Mouse (Mus musculus) midbrain, embryonic 13.5 days (tissue): Measurements from ENCODE around the gene Them7. TPM values are rescaled to one million over a fixed set of nuclear protein-coding genes. Genes with fewer than 3 reads are reported as not detected.

Experiments used
- ATAC-seq: fragments of 200-750 bp; cut with Nextera tagmentation; 2 replicates; pipeline ENCODE4 v1.8.0; 2017; ENCODE audit warnings: mild to moderate bottlenecking, moderate TSS enrichment, moderate library complexity
- H3K27ac ChIP-seq: fragments of 300-500 bp; sonication (generic); 2 replicates; pipeline ENCODE4 v1.5.1; 2015; ENCODE audit warnings: inconsistent platforms, mild to moderate bottlenecking, moderate library complexity
- H3K27me3 ChIP-seq: fragments of 300-500 bp; sonication (generic); 2 replicates; pipeline ENCODE4 v1.6.1; 2015; ENCODE audit warnings: mild to moderate bottlenecking, inconsistent platforms
- H3K36me3 ChIP-seq: fragments of 300-500 bp; sonication (generic); 2 replicates; pipeline ENCODE4 v1.6.1; 2015; ENCODE audit warnings: mild to moderate bottlenecking, inconsistent platforms
- H3K4me1 ChIP-seq: fragments of 300-500 bp; sonication (generic); replicated peaks from 2 replicates; pipeline ENCODE4 v1.6.1; 2015; ENCODE audit warnings: inconsistent platforms
- H3K4me2 ChIP-seq: fragments of 300-500 bp; sonication (generic); replicated peaks from 2 replicates; pipeline ENCODE4 v1.6.1; 2015; ENCODE audit warnings: moderate library complexity, mild to moderate bottlenecking, inconsistent platforms
- H3K4me3 ChIP-seq: fragments of 300-500 bp; sonication (generic); replicated peaks from 2 replicates; pipeline ENCODE4 v1.5.1; 2015; ENCODE audit warnings: mild to moderate bottlenecking, inconsistent platforms
- H3K9ac ChIP-seq: fragments of 300-500 bp; sonication (generic); replicated peaks from 2 replicates; pipeline ENCODE4 v1.6.1; 2015; ENCODE audit warnings: mild to moderate bottlenecking, inconsistent platforms
- H3K9me3 ChIP-seq: fragments of 300-500 bp; sonication (generic); 2 replicates; pipeline ENCODE4 v1.6.1; 2016; ENCODE audit warnings: mild to moderate bottlenecking, inconsistent platforms
- WGBS: fragments of 180-500 bp; shearing (Covaris S2); methylation state at CpG from one replicate; pipeline ENCODE4 v1.1.7; 2015; 5-methylcytosine and 5-hydroxymethylcytosine counted together
- polyA plus RNA-seq: library from polyadenylated mRNA; unstranded; fragments of >200 nt; fragmentation: Nextera tagmentation; extraction: Ambion mirVana; gene quantifications from 2 replicates; pipeline ENCODE4 v1.2.1, GENCODE M21; 2015

The Them7 gene
- polyA plus RNA-seq, 1 experiment from 2014 or later = not detected

DNA sequence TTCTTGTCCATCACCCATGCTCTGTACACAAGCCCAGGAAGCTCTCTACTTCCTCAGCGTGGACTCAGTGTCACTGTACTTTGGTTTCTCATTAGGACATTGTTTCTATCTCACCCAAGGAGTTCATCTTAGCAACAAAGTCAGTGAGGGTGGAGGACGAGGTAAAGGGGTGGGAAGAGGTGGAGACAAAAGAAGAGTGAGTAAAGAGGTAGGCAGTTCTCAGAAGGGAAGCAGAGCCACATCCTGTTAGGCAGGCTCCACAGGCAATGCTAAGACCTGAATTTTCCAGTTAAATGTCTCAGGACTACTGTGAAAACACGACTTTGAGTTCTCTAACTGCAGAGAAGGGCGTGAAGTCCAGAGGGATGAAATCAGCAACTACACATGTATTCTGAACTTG is 162.3 kb downstream of the Them7 start:
- Histone ChIP-seq H3K27ac (no peak overlapping the region), H3K4me3 (no peak overlapping the region), H3K4me1 (peaks cover 5% of the 10 kb centered on the region; the same call in 1 of the 2 replicates), H3K4me2 (no peak overlapping the region), H3K9ac (no peak overlapping the region), H3K27me3 (peaks cover 2% of the 10 kb centered on the region; the same call in 1 of the 2 replicates), H3K9me3 (no peaks in the 10 kb centered on the region), H3K36me3 (peaks cover 13% of the 10 kb centered on the region)
- ATAC-seq = no peak
- 85% methylated on average over 4 of the region's 4 CpGs for WGBS

DNA sequence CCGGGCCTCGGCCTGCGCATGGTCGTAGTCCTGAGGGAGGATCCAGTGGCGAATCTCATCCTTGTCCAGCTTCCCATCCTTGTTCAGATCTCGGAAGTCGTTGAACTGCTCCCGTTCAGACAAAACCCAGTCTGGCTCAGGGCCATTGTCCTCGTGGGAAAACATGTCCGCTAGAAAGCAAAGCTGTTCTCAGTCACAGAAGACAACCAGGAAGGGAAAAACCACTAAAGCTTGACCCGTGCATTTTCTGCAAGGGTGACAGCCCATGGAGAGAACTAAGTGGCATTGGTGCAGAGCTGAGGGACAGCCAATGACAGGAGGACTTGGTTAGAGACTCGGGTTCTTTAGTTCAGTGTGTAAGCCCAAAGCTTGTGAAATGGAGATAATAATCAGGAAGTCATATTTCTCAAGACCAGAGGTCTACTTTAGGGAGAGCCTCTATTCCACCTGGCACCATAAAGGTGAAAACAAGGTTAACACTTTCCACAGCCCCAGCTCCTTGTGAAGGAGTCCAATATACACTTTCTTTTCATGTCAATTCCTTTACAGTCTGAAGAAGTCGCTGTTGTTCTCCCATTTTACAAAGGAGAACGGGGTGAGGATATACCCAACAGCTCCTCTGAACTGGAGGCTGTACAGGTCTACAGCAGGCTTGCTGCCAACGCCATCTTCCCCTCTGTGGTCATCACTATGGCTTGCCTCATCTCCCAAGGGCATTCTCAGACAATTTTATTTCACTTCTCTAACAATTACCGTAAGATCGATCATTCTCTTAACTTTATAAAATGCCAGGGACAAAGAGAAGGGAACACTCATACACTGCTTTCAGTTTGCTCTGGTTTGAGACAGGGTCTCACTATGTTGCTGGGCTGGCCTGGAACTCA is 165.1 kb downstream of the Them7 start:
- peaks cover 13% of the 10 kb centered on the region for H3K36me3 ChIP-seq
- peaks cover 9% of the 10 kb centered on the region; the same call in 1 of the 2 replicates for H3K4me1 ChIP-seq
- no peak overlapping the region for H3K9ac ChIP-seq
- WGBS = 88% methylated on average over 17 of the region's 17 CpGs
- H3K27me3 ChIP-seq = peaks cover 2% of the 10 kb centered on the region; the same call in 1 of the 2 replicates
- H3K9me3 ChIP-seq = no peaks in the 10 kb centered on the region
- H3K4me3 ChIP-seq = no peak overlapping the region
- no peak for ATAC-seq
- no peak overlapping the region for H3K27ac ChIP-seq
- no peak overlapping the region for H3K4me2 ChIP-seq

DNA sequence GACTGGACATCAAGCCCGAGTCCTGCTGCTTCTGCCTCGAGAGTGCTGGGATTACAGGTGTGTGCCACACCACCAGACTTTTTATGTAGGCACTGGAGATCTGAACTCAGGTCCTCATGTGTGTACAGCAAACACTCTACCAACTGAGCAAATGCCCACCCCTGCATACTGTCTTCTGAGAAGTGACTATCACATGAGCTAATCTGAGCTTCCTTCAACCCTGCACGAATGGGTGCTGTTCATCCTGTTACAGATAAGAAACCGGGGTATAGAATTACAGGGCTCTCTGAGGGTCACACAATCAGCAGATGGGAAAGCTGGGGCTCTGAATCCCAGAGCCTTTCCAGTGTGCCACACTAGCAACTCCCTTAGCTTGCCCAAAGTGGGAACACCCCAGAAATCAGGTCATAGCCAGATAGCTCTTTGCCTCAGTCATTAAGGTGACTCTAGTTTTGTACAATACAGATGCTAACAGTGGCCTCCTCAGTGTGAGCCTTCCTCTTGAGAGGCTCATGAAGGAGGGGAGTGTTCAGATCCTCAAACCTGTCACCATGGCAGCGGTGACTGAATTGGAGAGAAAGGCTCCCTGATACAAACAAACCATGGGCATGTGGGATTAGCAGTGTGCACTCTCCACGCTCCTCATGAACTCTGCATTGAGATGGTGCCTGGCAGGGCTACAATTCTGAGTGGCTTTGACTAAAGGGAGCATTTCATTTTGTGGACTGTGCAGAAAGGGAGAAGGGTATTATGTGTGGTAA is 166.7 kb downstream of the Them7 start:
- Histone ChIP-seq H3K9me3 (no peaks in the 10 kb centered on the region), H3K4me2 (no peak overlapping the region), H3K27me3 (peaks cover 2% of the 10 kb centered on the region; the same call in 1 of the 2 replicates), H3K9ac (no peak overlapping the region), H3K4me1 (peaks cover 9% of the 10 kb centered on the region; the same call in 1 of the 2 replicates), H3K4me3 (no peak overlapping the region), H3K36me3 (peaks cover 13% of the 10 kb centered on the region), H3K27ac (no peak overlapping the region)
- 69% methylated on average over 6 of the region's 6 CpGs for WGBS
- ATAC-seq = peak; percentile 86

DNA sequence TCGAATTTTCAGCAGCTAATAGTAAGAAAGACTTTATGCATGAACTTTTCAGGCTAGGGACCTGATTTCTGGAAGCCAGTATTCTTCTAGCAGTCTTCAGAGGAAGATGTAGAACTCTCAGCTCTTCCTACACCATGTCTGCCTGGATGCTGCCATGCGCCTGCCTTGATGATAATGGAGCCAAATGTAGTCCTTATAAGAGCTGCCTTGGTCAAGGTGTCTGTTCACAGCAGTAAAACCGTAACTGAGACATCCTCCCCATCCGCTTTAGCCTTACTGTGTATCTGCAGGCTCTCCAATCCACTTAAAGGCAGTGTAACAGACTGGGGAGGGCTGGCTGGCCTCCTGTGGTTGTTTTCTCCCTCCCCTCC is 167.3 kb downstream of the Them7 start:
- Histone ChIP-seq H3K27ac (no peak overlapping the region), H3K9ac (no peak overlapping the region), H3K4me3 (no peak overlapping the region), H3K4me1 (peaks cover 9% of the 10 kb centered on the region; the same call in 1 of the 2 replicates), H3K4me2 (no peak overlapping the region), H3K27me3 (0 out of 2 replicates have a peak, but pooled peaks cover 3% of the 10 kb centered on the region), H3K9me3 (no peaks in the 10 kb centered on the region), H3K36me3 (peaks cover 7% of the 10 kb centered on the region)
- 87% methylated on average over 4 of the region's 4 CpGs for WGBS
- ATAC-seq = peak; percentile 46

DNA sequence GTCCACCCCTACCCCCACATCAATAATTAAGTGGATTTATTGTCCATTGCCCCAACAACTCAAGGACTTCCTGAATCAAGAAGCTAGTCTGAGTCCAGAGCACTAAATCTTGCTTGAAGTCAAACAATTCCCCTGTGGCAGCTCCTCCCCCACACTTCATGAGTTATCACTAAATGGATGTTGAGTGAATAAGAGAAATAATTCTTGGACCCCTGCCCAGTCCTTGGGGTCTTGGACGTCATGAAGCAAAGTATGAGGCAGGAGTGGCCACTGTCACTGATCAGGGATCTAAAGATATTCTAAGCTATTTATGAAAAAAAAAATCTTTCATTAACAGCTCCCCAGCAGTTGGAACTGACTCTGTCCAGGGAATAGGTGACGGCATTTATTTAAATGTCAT is 168.4 kb downstream of the Them7 start:
- 80% methylated on average over 2 of the region's 2 CpGs for WGBS
- Histone ChIP-seq H3K4me2 (no peak overlapping the region), H3K27me3 (0 out of 2 replicates have a peak, but pooled peaks cover 3% of the 10 kb centered on the region), H3K9me3 (no peaks in the 10 kb centered on the region), H3K4me1 (peaks cover 14% of the 10 kb centered on the region), H3K27ac (no peak overlapping the region), H3K9ac (no peak overlapping the region), H3K4me3 (no peak overlapping the region), H3K36me3 (peaks cover 7% of the 10 kb centered on the region; the same call in 1 of the 2 replicates)
- no peak for ATAC-seq

DNA sequence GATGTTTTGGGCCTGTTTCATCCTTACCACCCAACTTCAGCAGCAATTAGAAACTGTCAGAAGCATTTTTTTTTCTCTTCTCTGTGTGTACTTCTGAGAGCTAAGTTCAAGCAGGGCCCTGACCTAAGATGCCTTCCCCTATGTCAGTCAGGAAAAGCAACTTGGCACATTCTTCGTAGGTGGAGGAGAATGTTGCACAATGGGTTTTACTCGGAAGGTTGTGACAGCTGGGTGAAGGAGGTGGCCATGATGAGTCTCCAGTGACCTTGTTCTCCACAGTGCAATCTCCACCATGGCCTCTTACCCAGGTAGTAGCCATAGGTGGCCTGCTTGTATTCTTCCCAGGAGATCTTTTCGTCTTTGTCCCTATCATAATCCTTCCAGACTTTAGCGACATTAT is 170.3 kb downstream of the Them7 start:
- no peak overlapping the region for H3K27ac ChIP-seq
- peaks cover 7% of the 10 kb centered on the region; the same call in 1 of the 2 replicates for H3K27me3 ChIP-seq
- no peaks in the 10 kb centered on the region for H3K9me3 ChIP-seq
- 92% methylated on average over 4 of the region's 4 CpGs for WGBS
- no peak overlapping the region for H3K4me2 ChIP-seq
- peaks cover 33% of the 10 kb centered on the region for H3K4me1 ChIP-seq
- no peak overlapping the region for H3K9ac ChIP-seq
- ATAC-seq = no peak
- peaks cover 3% of the 10 kb centered on the region; the same call in 1 of the 2 replicates for H3K36me3 ChIP-seq
- no peak overlapping the region for H3K4me3 ChIP-seq

DNA sequence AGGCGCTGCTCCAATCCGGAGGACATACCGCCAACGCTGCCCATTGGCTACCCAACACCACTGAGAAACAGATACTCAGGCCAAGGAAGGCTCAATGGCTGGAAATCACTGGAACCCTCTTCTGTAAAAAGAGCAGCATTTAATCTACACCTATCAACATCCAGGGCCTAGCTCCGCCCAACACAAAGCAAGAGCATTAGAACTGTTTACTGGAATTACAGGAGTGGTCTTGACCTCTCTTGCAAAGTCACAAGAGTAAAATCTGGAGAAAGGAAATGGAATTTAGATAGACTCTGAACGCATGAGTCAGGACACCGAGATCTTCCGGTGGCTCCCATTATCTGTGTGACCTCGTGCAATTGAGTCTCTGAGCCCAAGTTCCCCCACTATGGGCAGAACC is 171.9 kb downstream of the Them7 start:
- peaks cover 34% of the 10 kb centered on the region for H3K4me1 ChIP-seq
- ATAC-seq = no peak
- H3K27ac ChIP-seq = no peak overlapping the region
- peaks cover 22% of the 10 kb centered on the region for H3K27me3 ChIP-seq
- H3K36me3 ChIP-seq = peaks cover 3% of the 10 kb centered on the region; the same call in 1 of the 2 replicates
- H3K4me3 ChIP-seq = no peak overlapping the region
- no peaks in the 10 kb centered on the region for H3K9me3 ChIP-seq
- H3K4me2 ChIP-seq = no peak overlapping the region
- WGBS = 94% methylated on average over 9 of the region's 9 CpGs
- no peak overlapping the region for H3K9ac ChIP-seq

DNA sequence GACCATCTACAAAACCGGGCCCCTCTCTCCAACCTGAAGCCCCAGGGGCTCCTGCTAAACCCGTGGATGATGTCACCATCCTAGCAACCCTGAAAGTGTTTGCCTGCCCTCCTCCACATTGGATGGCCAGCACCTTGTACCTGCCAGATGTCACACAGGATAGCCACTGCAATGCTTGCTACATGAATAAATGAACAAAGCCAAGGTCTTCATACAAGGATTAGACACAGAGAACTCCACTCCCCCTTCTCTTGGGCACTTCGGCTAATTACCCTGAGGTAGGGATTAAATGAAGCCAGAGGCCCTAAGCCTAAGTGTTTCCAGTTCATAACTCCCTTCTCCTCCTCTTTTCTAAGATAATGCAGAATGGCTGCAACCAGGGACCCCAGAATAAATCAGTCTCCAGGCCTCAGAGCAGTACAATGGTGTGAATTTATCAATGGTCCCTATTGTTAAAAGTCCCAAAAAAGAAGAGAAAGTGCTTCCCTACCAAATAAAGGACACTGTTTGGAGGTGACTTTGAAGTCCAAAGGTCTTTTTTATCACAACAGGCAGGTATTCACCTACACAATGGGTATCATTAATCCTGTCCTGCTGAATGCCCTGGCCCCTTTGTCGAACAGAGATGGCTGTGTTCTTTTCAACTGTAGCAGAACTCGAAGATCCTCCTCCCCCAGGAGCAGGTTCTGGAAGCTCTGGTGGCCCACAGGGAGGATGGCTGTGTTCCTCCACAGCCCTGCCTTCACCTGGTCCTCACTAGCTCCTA is 173.5 kb downstream of the Them7 start:
- Histone ChIP-seq H3K27me3 (peaks cover 33% of the 10 kb centered on the region), H3K9ac (no peak overlapping the region), H3K4me3 (peak overlapping the region; percentile 71), H3K27ac (no peak overlapping the region), H3K36me3 (peaks cover 3% of the 10 kb centered on the region; the same call in 1 of the 2 replicates), H3K4me1 (peaks cover 27% of the 10 kb centered on the region), H3K4me2 (peak overlapping the region; percentile 98), H3K9me3 (no peaks in the 10 kb centered on the region)
- ATAC-seq = no peak
- WGBS = 24% methylated on average over 5 of the region's 5 CpGs

DNA sequence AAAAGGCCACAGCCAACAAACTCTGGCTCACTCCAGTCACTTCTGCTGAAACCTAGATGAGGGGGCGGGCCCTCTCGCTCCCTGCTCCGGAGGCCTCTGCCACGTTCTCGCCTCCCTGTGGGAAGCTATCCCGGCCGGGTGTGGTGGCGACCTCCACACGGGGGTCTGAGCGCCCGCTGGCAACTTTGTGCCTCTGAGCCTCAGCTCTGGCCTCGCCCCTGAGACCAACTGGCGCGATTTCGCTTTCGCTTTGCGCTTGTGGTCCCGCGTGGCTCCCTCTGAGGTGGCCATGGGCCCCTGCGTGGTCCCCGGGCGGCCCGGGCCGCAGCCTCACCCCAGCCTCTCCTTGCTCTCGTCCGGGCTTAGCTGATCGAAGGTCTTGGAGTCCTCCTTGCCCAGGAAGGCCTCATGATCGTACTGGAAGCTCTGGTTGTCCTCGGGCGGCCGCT is 174.5 kb downstream of the Them7 start:
- peaks cover 3% of the 10 kb centered on the region; the same call in 1 of the 2 replicates for H3K36me3 ChIP-seq
- H3K27ac ChIP-seq = peak overlapping the region; percentile 66
- no peaks in the 10 kb centered on the region for H3K9me3 ChIP-seq
- peak overlapping the region; percentile 75 for H3K9ac ChIP-seq
- H3K4me2 ChIP-seq = peak overlapping the region; percentile 98
- under 1% methylated on average over 31 of the region's 31 CpGs for WGBS
- ATAC-seq = peak; percentile 74
- peak overlapping the region; percentile 71 for H3K4me3 ChIP-seq
- peaks cover 27% of the 10 kb centered on the region for H3K4me1 ChIP-seq
- peaks cover 33% of the 10 kb centered on the region for H3K27me3 ChIP-seq

DNA sequence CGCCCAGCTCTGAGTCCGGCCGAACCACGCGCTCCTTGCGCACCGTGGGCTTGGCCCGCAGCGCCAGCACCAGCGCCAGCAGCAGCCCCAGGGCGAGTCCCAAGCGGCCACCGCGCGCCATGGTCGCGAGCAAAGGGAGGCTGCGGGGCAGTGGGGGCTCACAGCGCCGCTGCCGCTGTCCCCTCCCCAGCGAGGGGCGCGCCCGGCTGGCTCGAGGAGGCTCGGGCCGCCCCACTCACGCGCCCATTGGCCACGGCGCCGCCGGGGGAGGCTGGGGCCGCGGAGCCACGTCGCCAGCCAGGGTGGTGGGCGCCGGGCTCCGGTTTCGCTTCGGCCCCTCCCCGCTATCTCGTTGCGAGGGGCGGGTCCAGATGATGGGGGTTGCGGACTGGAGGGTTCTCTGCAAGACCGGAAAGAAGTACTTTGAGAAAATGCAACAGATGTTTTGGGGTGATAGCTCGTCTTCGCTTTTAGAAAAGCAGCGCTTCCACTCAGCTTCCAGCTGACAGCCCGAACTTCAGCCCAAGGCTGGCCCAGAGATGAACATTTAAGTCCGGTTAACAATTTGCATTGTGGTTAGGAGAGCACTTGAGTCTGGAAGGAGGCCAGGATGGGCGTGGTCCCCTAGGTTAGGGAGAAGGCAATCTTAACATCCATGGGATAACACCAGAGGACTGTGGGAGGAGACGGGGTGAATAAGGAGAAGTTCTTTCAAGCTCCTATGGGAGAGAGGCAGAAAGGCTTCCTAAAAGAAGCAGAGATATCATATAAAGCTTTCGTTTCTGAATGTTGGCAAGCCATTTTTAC is 175.2 kb downstream of the Them7 start, which contains the start of gene Rcn1:
Gene Rcn1, minus strand, starts transcription at position 235 of the 807 bp plus-strand sequence.
- WGBS = 2% methylated on average over 52 of the region's 57 CpGs
- Histone ChIP-seq H3K27ac (peak within 1 kb of the TSS; percentile 66), H3K9me3 (no peaks in the 10 kb centered on the region), H3K27me3 (peaks cover 33% of the 10 kb centered on the region), H3K4me3 (peak within 1 kb of the TSS; percentile 71), H3K4me2 (peak within 1 kb of the TSS; percentile 98), H3K4me1 (peaks cover 27% of the 10 kb centered on the region), H3K9ac (peak within 1 kb of the TSS; percentile 75), H3K36me3 (peaks cover 3% of the 10 kb centered on the region; the same call in 1 of the 2 replicates)
- peak; percentile 94 for ATAC-seq

DNA sequence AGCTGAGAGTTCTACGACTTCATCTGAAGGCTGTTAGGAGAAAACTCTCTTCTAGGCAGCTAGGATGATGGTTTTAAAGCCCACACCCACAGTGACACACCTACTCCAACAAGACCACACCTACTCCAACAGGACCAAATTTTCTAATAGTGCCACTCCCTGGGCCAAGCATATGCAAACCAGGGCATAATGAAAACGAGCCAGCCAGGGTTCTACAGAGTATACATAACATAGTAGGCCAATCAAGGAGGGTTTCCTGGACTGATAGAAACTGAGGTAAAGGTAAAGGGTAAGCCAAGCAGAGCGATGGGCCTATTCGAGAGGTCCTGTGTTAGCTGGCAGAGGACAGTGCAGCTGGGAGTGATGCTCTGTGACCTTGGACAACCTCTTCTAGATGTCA is 176.4 kb downstream of the Them7 start:
- Histone ChIP-seq H3K4me2 (no peak overlapping the region), H3K36me3 (no peaks in the 10 kb centered on the region), H3K4me1 (peaks cover 27% of the 10 kb centered on the region), H3K4me3 (no peak overlapping the region), H3K9me3 (no peaks in the 10 kb centered on the region), H3K27ac (no peak overlapping the region), H3K9ac (no peak overlapping the region), H3K27me3 (peaks cover 36% of the 10 kb centered on the region)
- WGBS = 95% methylated on average over 4 of the region's 4 CpGs
- ATAC-seq = no peak
